Mouse (Mus musculus) adrenal gland, postnatal 14 days (tissue): Measurements from ENCODE around the gene Cant1. TPM values are rescaled to one million over a fixed set of nuclear protein-coding genes. Genes with fewer than 3 reads are reported as not detected.

Experiments used
- DNase-seq: peaks from one replicate; pipeline ENCODE4 v3.0.0; 2021; ENCODE audit warnings: mixed read lengths
- total RNA-seq: library from RNA; stranded (reverse); gene quantifications from 2 replicates; pipeline ENCODE4 v1.2.3, GENCODE M21; 2021

Cant1 gene
- total RNA-seq, 1 experiment from 2014 or later: 25.3 TPM

DNA sequence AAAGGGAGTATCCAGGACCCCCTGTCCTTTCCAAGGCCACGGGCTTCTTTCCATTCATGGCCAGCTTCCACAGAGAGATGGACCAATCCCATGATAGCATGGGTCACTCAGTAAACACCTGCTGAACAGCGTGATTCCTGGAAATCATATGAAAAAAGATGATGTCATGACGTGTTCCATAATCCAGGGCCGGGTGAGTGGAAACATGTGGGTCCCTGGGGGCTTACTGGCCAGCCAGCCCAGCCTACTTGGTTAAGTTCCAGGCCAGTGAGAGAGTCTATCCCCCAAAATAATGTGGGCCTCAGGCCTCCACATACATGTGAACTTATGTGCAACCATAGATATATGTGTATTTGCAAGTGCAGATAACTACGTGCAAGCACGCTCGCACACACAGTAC lies 47.0 kb downstream of the Cant1 start:
- no peak for DNase-seq

DNA sequence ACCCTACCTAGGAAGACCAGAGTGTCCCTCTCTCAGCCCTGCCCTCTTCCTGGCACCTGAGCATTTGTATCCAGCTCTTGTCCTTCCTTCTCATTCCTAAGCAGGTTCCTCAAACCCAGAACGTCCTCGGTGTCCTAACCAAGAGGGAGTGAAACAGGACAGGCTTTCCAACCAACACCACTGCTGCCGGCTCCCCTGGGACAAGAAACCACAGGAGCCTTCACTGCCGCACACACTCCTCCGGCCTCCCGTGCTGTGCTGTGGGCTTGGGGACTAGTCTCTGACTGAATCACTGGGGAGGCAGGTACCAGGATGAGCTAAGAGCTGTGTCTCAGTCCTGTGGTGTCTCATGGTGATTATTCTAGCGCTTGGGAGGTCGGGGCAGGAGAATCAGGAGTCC lies 49.2 kb downstream of the Cant1 start:
- DNase-seq: no peak

DNA sequence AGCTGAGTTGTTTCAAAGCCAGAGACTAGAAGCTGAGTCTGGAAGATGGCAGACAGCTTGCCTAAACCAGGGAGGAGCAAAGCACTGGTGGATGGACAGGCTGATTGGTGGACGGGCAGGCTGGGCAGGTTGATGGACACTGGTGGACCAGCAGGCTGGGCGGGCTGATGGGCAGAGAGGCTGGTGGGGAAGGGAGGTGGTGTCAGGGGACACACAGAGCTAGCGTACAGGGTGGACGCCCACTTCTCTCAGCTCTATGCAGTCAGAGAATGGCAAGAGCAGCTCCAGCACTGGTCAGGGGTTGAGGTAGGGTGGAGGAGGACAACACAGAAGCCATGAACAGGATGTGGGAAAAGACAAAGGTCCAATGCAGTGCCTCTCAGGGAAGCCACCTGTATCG lies 49.6 kb downstream of the Cant1 start:
- no peak for DNase-seq

DNA sequence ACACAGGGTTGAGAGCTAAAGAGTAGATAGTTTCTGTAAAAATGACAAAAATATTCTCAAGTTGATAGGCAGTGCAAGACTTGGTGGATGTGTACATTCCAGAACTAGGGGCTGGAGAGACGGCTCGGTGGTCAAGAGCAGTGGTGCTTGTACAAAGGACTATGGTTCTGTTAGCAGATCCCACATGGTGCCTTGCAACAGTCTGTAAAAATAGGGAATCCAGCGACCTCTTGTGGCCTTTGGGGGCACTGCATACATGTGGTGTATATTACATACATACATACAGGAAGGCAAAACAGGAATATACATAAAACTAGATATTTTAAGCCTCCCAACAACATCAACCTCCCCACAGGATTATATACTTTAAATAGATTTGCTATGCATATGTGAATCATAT lies 50.6 kb downstream of the Cant1 start:
- DNase-seq: no peak

DNA sequence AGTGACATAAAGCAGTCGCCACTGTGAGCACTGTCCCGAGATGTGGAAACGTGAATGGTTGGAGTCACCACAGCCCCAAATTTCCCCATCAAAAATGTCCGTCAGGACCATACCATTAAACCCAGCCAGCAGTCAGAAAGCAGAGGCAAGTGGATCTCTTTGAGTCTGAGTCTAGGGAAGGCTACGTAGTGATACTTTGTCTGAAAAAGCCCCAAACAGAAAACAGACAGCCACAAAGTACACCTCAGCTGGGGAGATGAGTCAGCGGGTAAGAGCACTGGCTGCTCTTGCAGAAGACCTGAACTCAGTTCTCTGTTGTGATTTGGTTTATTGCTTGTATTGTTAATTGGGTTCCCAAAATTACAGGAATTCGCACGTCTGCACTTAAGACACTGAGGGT lies 52.3 kb downstream of the Cant1 start:
- no peak for DNase-seq

DNA sequence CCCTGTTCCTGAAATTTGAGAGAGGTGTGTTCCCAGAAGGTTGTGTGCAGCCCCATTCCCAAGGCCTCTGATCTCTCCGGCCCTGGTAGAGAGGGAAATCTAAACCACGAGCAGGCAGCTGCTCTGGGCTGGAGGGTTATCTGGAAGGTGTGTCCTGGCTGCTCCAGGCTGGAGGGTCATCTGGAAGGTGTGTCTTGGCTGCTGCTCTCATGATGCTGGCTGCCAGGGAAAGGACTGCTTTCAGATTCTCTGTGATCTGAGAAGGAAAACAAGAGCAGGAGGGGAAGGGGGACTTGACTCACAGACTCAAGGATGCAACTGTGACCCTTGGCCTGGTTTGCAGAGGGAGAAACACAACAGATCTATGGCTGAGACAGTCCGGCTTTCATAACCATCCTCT lies 52.8 kb downstream of the Cant1 start:
- no peak for DNase-seq

DNA sequence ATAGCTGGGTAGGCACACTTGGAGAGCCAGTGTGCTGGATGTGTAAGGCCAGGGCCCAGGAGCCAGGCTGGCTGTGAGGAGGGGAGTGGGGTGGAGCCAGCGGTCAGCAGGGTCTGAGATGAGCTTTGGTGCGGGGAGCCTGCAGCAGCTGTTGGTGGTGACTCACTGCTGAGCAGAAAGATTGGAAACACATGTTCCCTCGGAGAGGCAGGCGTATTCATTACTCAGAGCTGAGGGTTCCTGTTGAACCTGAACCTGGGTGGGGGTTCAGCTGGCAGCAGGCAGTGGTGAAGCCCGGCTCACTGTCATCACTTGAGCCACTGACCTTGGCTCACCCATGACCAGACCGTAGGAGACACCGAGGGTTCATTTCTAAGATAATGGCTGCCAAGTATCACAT lies 53.7 kb downstream of the Cant1 start:
- peak; percentile 58 for DNase-seq

DNA sequence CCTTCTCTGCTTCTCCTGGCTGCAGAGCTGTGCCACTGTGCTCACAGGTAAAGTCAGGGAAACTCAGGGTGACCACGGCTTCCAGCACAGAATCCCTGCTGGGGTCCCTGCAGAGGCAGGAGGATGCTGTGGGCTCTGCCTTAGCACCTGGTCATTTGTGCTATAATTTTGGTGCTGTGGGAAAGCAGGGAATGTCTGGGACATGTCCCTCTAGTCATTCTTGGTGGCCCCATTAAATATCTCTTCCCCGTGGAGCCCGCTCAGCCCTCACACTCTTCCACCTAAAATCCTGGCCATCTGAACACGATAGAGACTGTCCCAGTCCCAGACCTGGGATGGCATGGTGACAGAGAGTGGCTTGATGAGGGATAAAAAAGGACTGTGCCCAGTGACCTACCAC lies 54.9 kb downstream of the Cant1 start:
- peak; percentile 2 for DNase-seq

DNA sequence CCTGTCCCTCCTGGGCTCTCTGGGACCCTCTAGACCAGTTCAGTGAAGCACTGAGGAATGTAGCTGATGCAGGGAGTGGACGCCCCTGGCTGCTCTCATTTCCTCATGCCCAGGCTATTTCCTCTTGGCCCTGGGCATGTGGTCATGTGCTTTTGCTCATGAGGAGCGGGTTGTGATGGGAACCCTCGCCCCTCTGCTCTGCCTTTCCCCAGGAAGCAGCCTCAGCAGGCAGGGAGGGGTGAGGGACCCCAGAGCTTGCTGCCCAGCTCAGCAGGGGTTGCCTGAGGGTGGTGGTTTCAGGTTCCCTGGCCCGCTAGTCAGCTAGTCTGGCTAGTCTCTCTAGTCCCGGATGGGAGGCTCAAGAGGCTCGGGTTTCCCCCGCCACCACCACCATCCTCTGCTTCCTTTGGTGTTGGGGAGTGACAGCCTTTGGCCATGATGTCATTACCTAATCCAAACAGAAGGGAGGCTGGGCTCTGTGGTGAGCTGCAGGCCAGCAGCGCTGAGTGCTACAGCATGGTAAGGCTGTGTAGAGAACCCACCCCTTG lies 55.8 kb downstream of the Cant1 start:
- peak; percentile 37 for DNase-seq

DNA sequence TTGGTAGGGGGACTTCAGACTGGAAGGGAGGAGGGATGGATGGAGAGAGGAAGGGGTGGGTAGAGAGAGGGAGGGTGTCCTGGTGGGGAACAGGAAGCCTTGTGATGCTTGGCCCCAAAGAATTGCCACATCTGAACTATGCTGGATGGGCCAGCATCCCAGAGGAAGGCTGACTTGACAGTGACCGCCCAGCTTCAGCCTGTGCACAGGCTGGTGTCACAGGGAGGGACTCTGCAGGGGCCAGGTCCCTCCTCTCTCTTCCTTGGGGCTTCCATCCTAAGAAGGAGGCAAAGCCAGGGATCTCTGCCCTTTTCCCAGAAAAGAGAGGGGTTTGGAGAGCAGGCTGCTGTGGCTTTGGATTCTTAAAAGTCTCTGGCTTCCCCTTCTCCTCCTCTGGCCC lies 56.4 kb downstream of the Cant1 start:
- DNase-seq: peak; percentile 9

DNA sequence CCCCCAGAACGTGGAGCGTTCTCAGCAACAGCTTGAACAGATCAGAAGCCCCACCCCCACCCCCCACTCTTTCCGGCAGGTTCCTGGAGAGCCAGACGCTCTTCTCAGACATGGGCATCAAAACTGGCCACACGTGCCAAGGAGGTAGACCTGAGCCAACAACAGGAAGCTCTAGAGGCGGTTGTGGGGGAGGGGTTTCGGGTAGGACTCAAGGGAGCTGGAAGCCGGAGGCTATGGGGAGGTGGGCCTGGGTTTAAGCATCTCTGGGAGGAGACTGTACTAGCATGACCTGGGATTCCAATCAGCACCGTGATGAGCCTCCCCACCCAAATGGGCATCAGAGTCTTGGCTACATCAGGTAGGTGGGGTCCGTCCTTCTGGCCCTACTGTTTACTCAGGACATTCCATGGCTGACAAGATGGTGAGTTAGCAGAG lies 58.0 kb downstream of the Cant1 start:
- no peak for DNase-seq

DNA sequence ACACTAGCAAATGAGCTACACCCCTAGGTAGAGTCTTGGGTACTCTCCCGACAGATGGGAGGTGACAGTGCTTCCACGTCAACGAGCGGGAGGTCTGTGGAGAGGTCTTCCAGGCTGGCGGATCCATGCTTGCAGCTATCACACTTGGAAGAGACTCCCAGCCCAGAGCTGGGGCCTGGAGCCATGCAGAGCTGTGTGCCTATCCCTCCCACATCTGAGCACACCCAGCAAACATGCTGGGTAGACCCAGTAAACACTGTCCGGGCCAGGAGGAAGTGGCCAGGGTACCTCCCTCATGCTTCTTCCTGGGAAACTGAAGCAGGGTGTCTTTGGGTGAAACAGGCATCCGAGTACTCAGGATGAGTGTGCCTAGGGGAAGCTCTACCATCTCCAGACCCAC lies 58.4 kb downstream of the Cant1 start:
- DNase-seq: no peak

Other genes starting within 250 kb of the Cant1 start
- gene Cyth1, start 170.5 kb downstream of the Cant1 start, total RNA-seq: 48.7 and 60.8 TPM in 2 replicates
- gene Usp36, start 128.8 kb downstream of the Cant1 start, total RNA-seq: 23.0 and 24.2 TPM in 2 replicates
- 0.67 and 1.7 TPM in 2 replicates for gene Cep295nl, start 76.6 kb downstream of the Cant1 start, total RNA-seq
- gene Timp2, start 63.3 kb downstream of the Cant1 start, total RNA-seq: 78.9 and 94.3 TPM in 2 replicates
- gene Lgals3bp, start 17.0 kb downstream of the Cant1 start, total RNA-seq: 51.1 and 59.7 TPM in 2 replicates
- gene C1qtnf1, start 9.1 kb upstream of the Cant1 start, total RNA-seq: 23.7 and 29.2 TPM in 2 replicates
- gene Engase, start 57.7 kb upstream of the Cant1 start, total RNA-seq: 12.1 and 12.4 TPM in 2 replicates